Mouse (Mus musculus) gastrocnemius, adult 2 months (tissue): Measurements from ENCODE around the gene Amn1. TPM values are rescaled to one million over a fixed set of nuclear protein-coding genes. Genes with fewer than 3 reads are reported as not detected.
A peak's percentile ranks its signal among the peaks of the same experiment; 100 is the strongest.

Experiments used
- DNase-seq: peaks from one replicate; pipeline ENCODE4 v3.0.0; 2022
- H3K27ac ChIP-seq: fragments of 200-600 bp; 2 replicates; pipeline ENCODE4 v1.8.1; 2022; ENCODE audit warnings: mild to moderate bottlenecking
- H3K4me3 ChIP-seq: fragments of 200-600 bp; 2 replicates; pipeline ENCODE4 v1.8.1; 2022; ENCODE audit warnings: mild to moderate bottlenecking, moderate library complexity
- CTCF ChIP-seq: fragments of 200-600 bp; IDR thresholded peaks from 2 replicates; pipeline ENCODE4 v1.8.1; 2022; ENCODE audit warnings: antibody characterized with exemption, mild to moderate bottlenecking, moderate library complexity
- intact Hi-C: fragments of 180-260 bp; cut with DNase I; formaldehyde crosslinking; loops from one replicate; pipeline ENCODE4 v1.15.1; 2025
- total RNA-seq, 2 experiments: library from RNA; stranded (reverse); gene quantifications; 2 replicates each; pipeline ENCODE4 v1.2.3; 2021

Amn1 gene
- total RNA-seq, 2 experiments from 2014 or later = 12.5 to 16.2 TPM

DNA sequence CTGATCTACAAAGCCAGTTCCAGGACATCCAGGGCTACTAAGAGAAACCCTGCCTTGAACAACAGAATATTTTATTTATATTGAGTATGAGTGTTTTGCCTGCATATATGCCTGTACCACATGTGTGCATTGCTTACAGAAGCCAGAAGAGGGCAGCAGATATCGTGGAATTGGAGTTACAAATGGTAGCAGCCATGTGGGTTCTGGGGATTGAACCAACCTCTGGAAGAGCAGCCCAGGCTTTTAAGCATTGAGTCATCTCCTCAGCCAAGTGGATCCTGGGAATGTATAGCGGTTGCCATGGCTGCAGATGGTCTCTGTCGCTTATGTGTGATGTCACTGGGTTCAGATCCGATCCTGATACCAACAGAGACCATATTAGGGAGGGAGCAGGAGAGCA is 61.8 kb downstream of the Amn1 start:
- peak; percentile 29 for DNase-seq
- peak; percentile 72 for TF ChIP-seq CTCF
- no peak overlapping the region for H3K4me3 ChIP-seq
- H3K27ac ChIP-seq = no peak overlapping the region
- intact Hi-C loops = loop anchor here (5.0 kb wide), 1 partner anchor 181 kb away; the partner anchor contains the start of gene Resf1

DNA sequence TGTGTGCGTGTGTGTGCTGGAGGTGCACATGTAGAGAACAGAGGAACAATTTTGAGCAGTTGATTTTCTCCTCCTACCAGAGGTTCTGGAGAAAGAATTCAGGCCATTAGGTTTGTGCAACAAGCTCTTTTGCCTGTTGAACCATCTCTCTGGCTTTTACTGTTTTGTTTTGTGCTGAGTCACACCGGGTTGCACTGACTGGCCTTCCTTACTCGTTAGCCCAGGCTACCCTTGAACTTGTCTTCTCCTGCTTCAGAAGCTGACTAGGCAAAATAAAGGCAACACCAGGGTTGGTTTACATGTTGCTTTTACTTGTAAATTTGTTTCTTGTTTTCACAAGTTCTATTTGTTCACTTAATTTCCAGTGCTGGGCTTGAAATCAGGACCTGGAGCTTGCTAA is 65.5 kb downstream of the Amn1 start:
- intact Hi-C loops = no loop called here
- DNase-seq = no peak
- TF ChIP-seq CTCF = no peak
- Histone ChIP-seq H3K4me3 (no peak overlapping the region), H3K27ac (no peak overlapping the region)

GRCm38 (mm10) chr6:149119853-149120252 is 68.7 kb downstream of the Amn1 start:
- H3K4me3 ChIP-seq = no peak overlapping the region
- peak overlapping the region; percentile 74 for H3K27ac ChIP-seq
- intact Hi-C loops = loop anchor here (1.0 kb wide), 2 partner anchors 62 to 110 kb away; no protein-coding TSS in a partner anchor
- peak; percentile 82 for TF ChIP-seq CTCF
- DNase-seq = peak; percentile 26

DNA sequence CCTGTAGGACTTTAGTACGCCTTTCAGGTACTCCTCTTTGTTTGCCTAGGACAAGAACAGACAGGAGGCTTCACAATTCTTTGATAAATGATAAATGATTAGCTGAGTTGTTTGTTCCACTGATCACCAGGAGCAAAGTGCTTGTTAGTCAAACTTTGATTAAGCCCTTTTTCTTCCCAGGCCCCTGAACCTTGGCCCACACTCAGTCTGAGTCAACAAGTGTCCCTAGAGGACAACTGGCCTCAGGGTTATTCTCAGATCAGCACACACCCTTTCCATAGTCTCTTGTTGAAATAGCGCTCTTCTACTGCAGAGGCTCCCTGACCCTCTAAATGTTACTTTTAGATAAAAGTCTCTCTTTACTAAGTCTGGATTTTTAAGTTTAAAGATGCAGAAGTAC is 69.6 kb downstream of the Amn1 start:
- no peak overlapping the region for H3K4me3 ChIP-seq
- intact Hi-C loops = loop anchor here (1.0 kb wide), 1 partner anchor 61 kb away; no protein-coding TSS in a partner anchor

DNA sequence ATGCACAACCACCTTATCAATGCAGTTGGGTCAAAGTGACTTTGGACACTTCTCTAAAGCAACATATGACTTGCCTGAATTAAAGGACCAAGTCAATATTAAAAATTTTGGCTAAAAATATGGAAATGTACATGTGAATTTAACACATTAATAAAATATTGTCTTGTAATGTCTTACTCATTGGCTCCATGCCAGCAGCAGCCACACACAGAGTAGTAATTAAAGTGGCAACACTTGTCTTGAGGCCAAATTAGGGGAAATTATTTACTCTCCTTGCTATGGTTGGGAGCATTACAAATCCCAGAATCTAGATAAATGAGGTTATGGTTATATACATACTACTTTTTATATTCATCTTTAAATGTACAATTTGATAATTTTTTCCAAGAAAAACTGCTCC is 71.5 kb downstream of the Amn1 start:
- no peak for DNase-seq
- Histone ChIP-seq H3K4me3 (no peak overlapping the region), H3K27ac (no peak overlapping the region)
- TF ChIP-seq CTCF = no peak
- intact Hi-C loops = no loop called here

More for the DNA sequence above, 69.6 kb downstream of the Amn1 start:
- H3K27ac ChIP-seq = peak overlapping the region; percentile 74
- peak; percentile 54 for DNase-seq
- TF ChIP-seq CTCF = peak; percentile 14; the same call in 1 of the 2 replicates

DNA sequence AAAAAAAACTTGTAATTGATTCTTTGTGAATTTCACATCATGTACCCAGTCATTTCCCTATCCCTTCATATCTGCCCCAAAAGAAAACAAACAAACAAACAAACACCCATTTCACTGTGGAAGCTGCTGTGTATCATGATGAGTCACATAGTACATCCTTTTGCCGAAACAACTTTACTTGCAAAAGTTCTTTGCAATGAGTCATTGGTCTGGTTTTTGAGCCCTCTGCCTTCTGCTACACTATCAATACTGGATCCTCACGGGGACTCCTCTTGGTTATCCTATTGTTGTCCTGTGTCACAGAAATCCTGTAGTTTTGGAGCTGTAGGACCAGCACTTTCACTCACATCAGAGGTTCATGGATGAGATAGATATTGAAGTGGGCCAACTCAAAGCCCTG is 79.6 kb downstream of the Amn1 start:
- Histone ChIP-seq H3K27ac (no peak overlapping the region), H3K4me3 (no peak overlapping the region)
- intact Hi-C loops = no loop called here
- DNase-seq = no peak
- no peak for TF ChIP-seq CTCF

DNA sequence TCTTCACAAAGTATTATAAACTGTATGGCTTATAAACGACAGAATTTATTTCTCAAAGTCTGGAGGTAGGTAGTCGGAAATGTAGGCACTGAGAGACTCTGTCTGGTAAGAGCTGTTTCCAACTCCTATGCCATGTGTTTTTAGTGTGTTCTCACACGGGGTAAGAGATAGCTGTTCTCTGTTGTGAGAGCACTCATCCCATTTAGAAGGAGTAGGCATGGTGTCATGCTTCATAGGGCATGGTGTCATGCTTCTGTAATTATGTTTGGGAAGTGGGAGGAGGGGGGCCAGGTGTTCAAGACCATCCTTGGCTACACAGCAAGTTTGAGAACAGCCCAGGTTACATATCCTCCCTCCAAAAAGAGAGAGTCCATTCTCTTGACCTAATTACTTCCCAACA is 80.9 kb downstream of the Amn1 start:
- intact Hi-C loops = no loop called here
- TF ChIP-seq CTCF = no peak
- Histone ChIP-seq H3K4me3 (no peak overlapping the region), H3K27ac (no peak overlapping the region)
- no peak for DNase-seq

Other genes starting within 250 kb of the Amn1 start
- 1 to 10 TPM; 1.2 to 2.0 TPM for gene Sinhcaf, start 242.2 kb downstream of the Amn1 start, total RNA-seq
- 1 to 10 TPM; 4.8 to 9.1 TPM for gene Dennd5b, start 87.0 kb downstream of the Amn1 start, total RNA-seq
- gene Gm10203, start 58.5 kb downstream of the Amn1 start, total RNA-seq = not detected
- 10 to 100 TPM; 13.7 to 14.8 TPM for gene Etfbkmt, start 48.9 kb downstream of the Amn1 start, total RNA-seq
- gene Resf1, start 120.7 kb upstream of the Amn1 start, total RNA-seq = 10 to 100 TPM; 14.9 to 27.7 TPM
- under 1 TPM; 0.31 to 0.59 TPM for gene Bicd1, start 220.2 kb upstream of the Amn1 start, total RNA-seq